Mouse (Mus musculus): Measurements from ENCODE around the gene Arhgef5.
A peak's percentile ranks its signal among the peaks of the same experiment; 100 is the strongest.
"Not testable (repeated sequence)": the region's sequence is repeated elsewhere in the genome, so short reads cannot be mapped to it uniquely, and the experiment has no call there.

Arhgef5 gene

DNA sequence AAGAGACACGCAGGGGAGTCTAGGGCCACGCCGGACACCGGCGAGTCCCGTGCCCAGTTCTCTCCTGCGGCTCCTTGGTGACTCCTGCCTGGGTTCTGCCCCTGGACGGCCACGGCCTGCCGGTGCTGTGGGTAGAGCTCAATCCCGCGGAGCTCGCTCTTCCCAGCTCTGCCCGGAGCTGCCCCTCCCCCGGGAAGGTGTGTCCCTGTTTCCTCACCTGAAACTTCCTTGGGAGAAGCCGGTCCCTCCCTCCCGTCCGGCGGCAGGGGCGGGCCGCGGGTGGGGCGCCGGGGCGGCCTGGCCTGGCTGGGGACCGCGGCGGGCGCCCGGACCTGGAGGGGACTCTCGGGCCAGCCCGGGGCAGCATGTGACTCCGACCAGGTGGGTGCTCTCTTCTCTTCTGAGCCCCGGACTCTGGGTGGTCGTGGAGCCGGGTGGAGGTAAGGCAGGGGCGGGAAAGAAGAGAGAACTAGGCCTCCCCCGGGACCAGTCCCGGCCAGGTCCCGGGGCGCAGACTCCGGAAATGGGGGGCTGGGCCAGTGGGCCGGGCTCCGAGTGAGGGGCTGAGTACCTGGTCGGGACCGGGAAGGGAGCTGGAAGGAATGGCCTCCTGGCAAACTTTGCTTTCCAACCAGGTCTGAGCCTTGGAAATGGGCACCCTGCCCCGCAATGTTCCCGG, at the start of gene Arhgef5:
Arhgef5 (plus strand) TSS at position 220 of the 679 bp plus-strand sequence.
- DNase-seq (ENCODE audit: low spot score in 2 of 2), result peak; percentile 76 to 87

DNA sequence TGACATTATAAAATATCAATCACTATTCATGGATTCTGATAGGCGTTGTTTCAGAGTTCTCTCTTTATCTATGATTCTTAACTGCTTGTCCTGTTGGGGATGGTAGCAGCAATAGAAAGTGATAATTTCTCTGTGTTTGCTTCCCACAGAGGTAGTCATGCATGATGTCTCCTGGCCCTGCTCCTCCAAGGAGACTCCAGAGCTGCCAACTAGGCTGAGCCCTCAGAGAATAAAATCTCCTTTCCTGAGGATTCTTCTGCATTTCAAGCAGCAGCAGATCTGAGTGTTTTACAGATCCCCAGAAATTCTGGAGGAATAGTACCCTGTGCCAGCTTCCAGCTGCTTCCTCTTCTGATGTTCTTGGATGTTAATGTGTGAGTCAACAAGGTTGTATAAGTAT, 34.1 kb upstream of the Arhgef5 start, which contains the start of gene Olfr47:
Olfr47 (plus strand) TSS at position 275 of the 400 bp plus-strand sequence.
- DNase-seq (ENCODE audit: low spot score in 2 of 2), result not testable (repeated sequence)

DNA sequence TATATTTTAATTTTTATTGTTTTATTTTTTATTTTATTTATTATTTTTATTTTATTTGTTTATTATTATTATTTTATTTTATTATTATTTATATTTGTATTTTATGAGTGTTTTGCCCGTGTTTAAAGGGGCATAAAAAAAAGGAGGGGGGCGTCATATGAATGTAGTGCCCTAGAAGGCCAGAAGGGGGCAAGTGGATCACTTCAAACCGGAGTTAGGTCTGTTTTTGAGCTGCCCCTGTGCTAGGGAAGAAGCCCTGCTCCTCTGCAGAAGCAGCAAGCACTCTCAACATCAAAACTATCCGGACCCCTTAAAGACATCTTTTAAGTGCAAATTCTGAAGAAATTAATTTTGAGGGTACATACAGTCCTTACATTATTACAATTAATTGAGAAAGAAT, 23.3 kb upstream of the Arhgef5 start:
- DNase-seq (ENCODE audit: low spot score in 2 of 2), result no peak

DNA sequence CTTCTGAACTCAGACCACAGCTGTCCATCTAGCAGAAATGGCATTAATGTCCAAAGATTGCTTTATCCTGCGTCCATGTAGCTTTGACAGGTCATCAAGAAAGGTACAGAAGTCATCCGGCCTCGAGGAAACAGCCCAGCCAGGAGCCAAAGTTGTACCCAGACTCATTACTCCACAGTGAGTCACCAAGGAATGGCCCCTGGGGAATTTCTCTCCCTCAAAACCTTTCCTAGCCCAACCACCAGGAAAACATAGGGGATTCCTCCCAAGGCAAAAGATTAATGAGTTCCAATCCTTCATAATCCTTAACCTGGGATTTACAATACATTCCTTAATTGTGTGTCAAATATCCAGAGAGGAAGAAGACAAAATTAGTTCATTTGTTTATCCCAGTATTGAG, 18.0 kb upstream of the Arhgef5 start:
- DNase-seq (ENCODE audit: low spot score in 2 of 2), result no peak

DNA sequence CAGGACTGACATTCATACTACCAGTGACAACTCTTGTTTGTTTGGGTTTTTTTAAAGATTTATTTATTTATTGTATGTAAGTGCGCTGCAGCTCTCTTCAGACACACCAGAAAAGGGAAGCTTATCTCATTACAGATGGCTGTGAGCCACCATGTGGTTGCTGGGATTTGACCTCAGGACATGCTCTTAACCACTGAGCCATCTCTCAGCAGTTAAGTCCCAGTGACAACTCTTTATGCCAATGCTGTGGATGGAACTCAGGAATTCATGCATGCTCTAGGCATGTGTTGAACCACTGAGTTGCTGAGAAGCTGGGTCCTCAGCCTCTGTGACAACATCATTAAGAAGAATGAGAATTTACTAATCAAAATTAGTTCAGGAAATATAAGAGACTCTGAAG, 12.4 kb upstream of the Arhgef5 start:
- no peak for DNase-seq (ENCODE audit: low spot score in 2 of 2)

DNA sequence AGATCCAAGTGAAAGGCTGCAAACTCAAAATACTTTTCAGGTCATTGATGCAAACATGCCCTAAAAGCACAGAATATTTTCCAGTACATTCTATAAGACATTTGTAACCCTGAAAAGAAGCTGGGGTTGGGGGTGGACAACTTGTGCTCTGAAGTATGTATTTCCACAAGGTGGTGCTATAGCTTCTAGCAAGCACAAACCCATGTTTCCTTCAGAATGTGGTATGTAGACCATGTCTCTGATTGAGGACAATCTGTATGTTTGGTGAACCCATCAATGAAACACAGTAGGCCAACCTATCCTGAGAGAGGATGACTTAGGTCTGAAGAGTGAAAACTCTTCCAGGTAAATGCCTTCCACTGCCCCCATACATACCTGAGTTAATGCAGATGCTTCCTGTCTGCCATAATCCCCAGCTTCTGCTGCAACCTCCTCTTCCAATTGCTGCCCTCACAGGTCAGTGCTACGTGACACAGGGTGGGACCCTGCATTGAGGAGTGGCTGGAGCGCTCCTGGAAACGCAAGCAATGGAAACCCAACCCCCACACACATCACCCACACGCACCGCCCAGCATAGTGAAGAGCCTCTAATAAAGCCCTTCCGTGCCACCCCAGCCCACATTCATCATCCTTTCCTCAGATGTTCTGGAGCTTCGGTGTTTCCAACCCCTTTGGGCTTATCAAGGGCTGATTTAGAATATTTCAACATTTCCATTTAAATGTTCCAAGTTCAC, 11.0 kb upstream of the Arhgef5 start:
- DNase-seq (ENCODE audit: low spot score in 2 of 2), result no peak

DNA sequence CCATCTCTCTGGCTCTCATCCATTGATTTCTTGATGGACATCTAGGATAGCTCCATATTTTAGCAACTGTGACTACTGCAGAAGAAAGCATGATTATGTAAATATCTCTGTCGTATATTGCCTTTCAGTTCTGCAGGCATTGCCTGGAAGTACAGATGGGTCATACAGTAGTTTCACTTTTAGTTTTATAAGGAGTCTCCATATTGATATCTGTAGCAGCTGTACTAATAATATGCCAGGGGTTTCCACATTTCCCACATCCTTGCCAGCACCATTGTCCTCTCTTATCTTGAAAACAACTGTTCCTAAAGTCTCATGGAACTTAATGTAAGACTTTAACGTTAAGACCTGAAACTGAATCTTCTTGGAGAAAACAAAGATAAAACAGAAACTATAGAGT, 4.6 kb upstream of the Arhgef5 start:
- DNase-seq (ENCODE audit: low spot score in 2 of 2), result no peak

DNA sequence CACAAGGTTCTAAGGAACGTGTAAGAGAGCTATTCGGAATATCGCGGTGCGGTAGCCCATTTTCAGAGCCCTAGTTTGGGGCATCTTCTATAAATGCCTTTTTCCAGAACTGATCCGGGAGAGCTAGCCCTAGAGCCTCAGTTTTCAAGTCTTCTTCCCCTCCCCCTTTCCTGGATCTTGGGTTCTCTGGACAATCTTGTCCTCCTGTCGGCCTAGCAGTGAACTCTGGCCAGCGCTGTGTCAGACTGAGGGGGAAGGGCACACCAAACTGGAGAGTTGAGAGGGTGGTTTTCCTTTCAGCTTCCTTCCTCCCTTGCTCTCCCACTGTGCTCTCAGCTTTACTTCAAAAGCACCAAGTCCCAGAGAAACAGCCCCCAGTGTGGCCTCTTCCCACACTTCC, 974 bp downstream of the Arhgef5 start:
- DNase-seq (ENCODE audit: low spot score in 2 of 2), result peak in 1 of 2 experiments; percentile 24

DNA sequence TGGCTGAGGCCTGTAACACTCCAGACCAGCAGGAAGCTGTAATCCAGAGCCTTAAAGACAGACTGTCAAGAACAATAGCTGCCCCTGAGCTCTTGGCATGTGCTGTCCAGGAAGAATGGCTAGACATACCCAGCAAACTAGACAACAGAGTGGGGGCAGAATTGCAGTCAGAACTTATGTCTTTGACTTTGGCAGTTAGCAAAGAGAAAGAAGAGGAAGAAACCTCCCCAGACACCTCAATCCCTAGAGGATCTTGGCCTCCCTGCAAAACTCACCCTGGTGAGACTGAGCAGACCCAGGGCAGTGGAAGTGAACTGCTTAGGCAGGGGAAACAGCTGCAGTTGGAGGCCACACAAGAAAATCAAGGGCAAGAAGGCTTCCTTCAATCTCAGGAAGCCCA, 7.2 kb downstream of the Arhgef5 start:
- no peak for DNase-seq (ENCODE audit: low spot score in 2 of 2)

DNA sequence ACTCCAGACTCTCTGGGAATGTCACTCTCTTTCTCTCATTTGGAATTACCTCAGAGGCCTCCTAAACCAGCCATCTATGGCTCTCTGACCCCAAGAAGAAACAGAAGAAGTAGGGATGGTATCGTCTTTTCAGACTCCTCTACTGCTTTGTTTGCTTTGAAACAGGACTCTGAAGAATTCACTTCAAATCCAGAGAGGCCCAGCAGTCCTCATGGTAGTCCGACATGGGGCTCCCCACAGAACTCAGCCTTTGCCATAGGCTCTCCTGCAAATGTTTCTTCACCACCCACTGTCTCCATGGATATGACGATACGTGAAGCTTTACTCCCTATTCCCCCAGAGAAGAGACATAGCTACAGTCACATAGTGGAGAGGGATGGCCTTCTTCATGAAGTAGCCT, 8.7 kb downstream of the Arhgef5 start:
- no peak for DNase-seq (ENCODE audit: low spot score in 2 of 2)

DNA sequence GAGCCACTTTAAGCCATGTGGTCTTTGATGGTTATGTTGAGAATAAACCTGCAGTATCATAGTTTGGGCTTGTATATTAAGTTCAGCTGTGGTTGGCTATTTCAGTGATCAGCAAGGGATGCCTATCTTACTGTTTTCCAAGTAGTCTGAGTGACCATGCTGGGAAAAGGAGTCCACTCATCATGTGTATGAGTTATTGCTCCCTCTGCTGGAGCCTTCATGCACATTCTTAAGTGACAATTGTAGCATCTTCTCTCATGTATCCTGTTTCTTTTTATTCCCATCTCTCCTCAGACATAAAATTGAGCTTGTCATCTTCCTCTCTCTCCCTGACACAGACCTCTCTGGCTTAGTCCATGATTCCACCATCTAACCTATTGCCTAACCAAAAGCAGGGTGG, 12.9 kb downstream of the Arhgef5 start:
- no peak for DNase-seq (ENCODE audit: low spot score in 2 of 2)

DNA sequence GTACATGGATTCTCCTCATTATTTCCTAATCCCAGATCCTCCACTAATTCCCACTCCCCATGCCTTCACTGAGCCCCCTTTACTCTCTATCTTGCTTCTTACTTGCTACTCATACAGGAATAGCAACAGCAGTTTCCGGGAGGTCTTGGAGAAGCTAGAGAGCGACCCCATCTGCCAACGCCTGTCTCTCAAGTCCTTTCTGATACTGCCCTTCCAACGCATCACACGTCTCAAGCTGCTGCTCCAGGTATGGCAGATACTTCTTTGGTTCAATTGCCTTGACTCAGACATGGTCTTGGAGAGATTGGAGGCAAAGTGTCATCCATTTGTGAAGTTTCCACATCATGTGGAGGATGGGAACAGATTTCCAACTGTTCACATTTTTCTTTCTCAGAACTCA, 15.1 kb downstream of the Arhgef5 start:
- DNase-seq (ENCODE audit: low spot score in 2 of 2), result no peak

DNA sequence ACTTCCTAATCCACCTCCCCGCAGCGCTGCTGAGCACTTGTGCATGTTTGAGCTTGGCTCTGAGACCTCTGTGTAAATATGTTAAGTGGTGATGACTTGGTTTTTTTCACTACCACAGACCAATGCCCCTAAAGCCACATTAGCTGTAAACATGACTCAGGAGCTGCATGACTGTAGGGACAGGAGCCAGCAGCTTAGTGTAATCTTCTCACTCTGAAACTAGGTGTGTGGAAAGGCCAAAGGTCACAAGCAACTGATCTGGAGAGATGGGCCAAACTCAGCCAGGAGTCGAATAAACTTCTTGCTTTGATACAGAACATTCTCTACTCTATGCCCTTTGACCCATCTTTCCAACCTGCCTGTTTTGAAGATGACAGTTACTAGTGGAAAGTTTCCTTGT, 26.7 kb downstream of the Arhgef5 start:
- DNase-seq (ENCODE audit: low spot score in 2 of 2), result no peak

DNA sequence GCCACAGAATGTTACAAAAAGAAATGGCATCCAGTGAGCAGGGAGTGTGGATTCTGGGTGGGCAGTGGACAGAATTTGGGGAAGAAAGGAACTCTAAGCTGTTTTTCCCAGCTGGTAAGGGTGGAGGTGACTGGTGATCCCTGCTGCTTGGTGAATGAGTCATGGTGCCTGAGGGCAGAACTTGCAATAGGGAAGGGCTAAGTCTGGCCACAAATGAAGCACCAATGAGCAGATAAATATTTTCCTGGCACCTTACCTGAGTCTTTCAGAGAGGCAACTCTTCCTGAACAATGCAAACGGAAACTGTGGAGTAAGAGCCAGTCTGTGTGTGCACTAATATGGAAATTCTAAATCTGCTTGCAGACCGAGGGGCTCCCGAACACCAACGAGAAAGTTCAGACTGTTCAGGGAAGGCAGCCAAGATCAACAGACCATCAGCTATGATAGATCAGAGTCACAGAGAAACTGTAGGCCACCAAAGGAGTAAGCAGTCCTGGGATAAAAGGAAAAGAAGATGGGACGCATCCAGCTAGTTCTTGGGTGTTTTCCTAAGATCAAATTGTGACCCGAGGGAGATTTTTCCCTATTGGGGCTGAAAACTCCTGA, 27.2 kb downstream of the Arhgef5 start:
- DNase-seq (ENCODE audit: low spot score in 2 of 2), result no peak

DNA sequence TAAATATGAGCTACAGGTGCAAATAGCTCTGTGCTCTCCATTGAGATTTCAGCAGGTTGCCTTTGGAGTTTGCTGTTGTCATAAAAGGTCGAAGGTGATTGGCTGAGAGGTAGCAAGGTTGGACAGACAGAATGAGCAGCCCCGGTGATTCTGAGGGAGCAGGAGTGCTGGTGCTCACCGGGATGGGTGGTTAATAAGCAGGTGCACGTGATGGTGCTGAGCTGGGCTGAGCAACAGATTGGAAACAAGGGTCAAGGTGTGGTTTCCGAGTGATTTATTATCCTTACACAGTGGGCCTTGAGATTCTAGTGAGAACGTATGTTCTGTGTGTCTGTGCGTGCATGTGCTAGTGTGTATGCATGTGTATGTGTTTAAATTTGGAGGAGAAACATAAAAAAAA, 27.8 kb downstream of the Arhgef5 start:
- DNase-seq (ENCODE audit: low spot score in 2 of 2), result no peak

DNA sequence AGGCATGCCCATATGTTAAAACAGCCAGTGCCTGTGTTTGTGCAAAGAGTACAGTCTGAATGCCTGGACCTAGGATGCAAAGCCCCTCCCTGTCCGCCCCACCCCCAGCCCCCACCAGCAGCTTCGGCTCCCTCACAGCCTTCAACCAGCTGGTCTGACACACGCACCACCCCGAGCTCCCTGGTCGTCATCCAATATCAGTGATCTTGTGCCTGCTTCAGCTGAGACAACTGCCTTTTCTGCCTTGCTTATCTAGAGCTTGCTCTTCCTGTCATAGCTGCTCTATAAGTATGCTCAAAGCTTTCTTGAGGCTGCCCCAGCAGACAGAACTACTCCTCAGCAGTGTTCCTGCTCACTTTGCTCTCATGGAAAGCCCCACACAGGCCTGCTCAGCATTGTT, 30.5 kb downstream of the Arhgef5 start:
- DNase-seq (ENCODE audit: low spot score in 2 of 2), result no peak

DNA sequence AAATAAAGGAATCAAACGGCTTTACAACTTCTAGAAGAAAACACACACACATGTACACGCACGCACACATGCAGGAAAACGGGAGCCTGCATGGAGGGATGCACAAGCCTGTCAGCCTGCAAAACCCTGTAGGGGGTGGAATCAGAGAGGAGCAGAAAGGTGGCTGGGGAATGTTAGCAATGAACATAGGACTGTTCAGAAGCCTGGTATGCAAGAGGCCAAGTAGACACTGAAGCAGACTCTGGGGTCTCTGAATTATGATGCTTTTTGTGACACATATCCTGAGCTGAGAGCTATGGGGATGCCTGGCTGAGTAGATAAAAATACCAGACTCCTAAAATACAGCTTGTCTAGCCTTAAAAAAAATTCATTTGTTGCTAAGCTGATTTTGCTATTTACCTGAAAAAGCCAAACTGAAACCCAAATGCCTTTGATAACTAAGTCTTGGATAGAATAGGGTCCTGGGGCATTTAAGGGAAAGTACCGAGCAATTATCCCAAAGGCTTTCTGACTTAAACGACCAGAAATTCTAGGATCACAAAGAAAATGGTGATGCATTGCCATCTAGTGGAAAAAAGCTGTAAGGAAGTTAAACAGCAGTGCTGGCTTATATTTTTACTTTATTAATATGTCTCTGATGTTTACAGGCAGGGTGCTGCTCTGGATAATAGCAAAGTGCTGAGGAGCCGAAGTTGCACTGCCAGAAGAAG, 31.6 kb downstream of the Arhgef5 start:
- DNase-seq (ENCODE audit: low spot score in 2 of 2), result no peak

DNA sequence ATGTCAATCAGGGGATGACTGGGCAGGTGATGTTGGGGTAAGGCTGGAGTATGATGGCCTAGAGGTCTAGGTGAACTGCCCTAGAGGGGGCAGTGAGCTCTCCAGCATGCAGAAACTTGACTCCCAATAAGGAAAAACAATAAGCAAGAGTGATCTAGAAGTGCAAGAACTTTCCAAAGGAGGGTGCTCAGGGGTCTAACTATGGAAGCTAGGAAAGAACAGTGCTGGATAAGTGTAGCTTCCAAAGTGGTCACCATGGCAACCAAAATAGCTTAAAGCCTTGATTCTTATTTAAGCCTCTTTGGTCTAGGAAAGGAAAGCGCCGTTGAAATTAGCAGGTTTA, 32.1 kb downstream of the Arhgef5 start:
- DNase-seq (ENCODE audit: low spot score in 2 of 2), result no peak

DNA sequence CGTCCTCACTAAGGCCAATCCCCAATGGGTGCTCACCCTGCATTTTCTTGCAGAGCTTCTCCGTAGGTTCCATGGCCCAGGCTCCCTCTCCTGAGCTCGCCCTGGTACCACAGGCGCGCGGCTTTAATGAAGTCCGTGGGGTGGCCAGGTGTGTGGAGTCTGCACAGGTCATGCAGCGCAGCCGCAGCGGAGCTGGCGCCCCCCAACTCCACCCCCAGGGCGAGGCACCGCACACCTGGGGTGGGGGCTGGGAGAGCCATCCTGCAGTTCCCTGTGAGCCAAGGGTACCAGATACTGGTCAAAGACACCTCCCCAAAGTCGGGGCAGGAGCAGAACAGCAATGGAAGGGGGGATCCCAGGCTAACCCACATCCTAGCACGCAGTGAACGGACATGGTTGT, 44.1 kb downstream of the Arhgef5 start, which contains the start of gene Nobox:
Nobox (minus strand) TSS at position 101 of the 400 bp plus-strand sequence.
- no peak for DNase-seq (ENCODE audit: low spot score in 2 of 2)

DNA sequence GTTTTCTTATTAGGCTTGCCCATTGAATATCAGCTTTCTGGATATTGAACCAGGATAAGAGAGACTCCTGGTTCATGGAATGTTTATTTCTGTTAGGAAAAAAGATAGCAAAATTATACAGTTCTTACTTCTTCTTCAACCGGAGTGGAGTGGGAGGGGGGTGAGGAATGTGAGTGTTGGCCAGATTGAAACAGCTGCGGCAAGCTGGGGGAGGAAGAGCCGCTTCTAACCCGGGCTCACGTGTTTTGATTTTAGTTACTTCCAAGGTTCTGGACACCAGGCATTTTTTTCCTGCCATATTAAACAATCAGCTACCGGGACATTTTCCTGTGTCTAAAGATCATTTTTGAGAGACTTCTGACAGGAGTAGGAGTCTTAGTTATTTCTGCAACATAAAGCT, 44.7 kb downstream of the Arhgef5 start:
- no peak for DNase-seq (ENCODE audit: low spot score in 2 of 2)

DNA sequence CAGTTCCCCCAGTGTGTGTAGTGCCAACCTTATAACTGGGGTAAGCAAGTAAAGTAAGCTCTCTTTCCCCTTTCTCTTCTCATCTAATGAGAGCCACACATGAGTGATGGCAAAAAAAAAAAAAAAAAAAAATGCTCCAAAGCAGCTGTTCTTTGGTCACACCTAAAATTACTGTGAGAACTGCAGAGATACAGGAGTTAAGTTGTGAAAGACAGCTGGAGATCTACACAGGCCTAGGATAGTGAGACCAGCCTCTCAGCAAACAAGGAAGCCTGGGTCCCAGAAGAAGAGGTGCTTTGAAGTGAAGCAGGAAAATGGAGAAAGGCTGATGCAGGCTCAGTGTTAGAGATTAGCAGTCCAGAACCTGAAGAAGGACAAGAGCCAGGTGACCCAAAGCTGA, 47.2 kb downstream of the Arhgef5 start:
- no peak for DNase-seq (ENCODE audit: low spot score in 2 of 2)

DNA sequence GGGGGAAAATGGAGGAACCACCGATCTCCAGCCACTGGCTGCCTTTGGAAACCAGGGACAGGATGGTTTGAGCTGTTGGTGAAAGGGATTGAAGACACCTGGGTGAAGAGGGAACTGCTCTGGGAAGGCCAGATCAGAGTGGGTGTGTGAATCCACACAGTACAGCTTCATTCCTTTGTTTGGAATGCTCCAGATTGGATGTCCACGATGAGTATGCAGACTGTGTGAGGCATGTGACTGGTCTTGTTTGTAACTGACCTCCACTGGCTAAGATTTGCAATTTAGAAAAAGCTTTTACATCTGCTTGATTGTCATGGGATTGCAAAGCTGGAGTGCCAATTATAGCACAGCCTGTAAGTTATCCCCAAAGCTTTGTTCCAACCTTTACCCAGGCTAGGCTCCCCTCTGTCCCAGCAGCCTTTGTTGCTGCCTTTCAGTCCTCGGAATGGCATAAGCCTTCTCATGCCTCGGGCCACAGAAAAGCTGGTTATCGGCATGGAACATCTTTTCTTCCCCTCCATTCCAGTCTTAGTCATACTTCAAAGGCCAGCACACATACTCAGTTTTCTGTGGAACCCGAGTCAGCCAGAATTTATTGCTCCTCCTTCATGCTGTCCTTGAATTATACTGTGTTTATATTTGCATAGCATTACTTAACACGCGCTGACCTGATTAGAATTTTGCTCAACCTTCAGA, 47.7 kb downstream of the Arhgef5 start:
- DNase-seq (ENCODE audit: low spot score in 2 of 2), result no peak
